Mouse (Mus musculus) kidney, postnatal 0 days (tissue): Measurements from ENCODE around the gene St7. TPM values are rescaled to one million over a fixed set of nuclear protein-coding genes. Genes with fewer than 3 reads are reported as not detected.

Source experiments
- ATAC-seq: fragments of 200-750 bp; cut with Nextera tagmentation; replicated peaks from 2 replicates; pipeline ENCODE4 v1.8.0; 2017; ENCODE audit warnings: low read depth, moderate number of reproducible peaks, moderate TSS enrichment, moderate library complexity; ENCODE audit not compliant: low FRiP score
- DNase-seq: peaks from one replicate; pipeline ENCODE4 v3.0.0-alpha.2; 2016; ENCODE audit warnings: low spot score
- H3K27ac ChIP-seq: fragments of 300-500 bp; sonication (generic); 2 replicates; pipeline ENCODE4 v1.5.1; 2014; ENCODE audit warnings: mild to moderate bottlenecking
- H3K27me3 ChIP-seq: fragments of 300-500 bp; sonication (generic); 2 replicates; pipeline ENCODE4 v1.6.1; 2014; ENCODE audit warnings: low read length, mixed read lengths; ENCODE audit not compliant: insufficient read depth
- H3K36me3 ChIP-seq: fragments of 300-500 bp; sonication (generic); 2 replicates; pipeline ENCODE4 v1.6.1; 2014; ENCODE audit warnings: low read length, mixed read lengths; ENCODE audit not compliant: insufficient read depth
- H3K4me1 ChIP-seq: fragments of 300-500 bp; sonication (generic); replicated peaks from 2 replicates; pipeline ENCODE4 v1.6.1; 2014; ENCODE audit warnings: antibody characterized with exemption, low read length, mixed read lengths; ENCODE audit not compliant: insufficient read depth
- H3K4me2 ChIP-seq: fragments of 300-500 bp; sonication (generic); 2 replicates; pipeline ENCODE4 v1.6.1; 2014; ENCODE audit warnings: mild to moderate bottlenecking, low read length, moderate library complexity, mixed read lengths
- H3K4me3 ChIP-seq: fragments of 300-500 bp; sonication (generic); replicated peaks from 2 replicates; pipeline ENCODE4 v1.5.1; 2014; ENCODE audit warnings: low read depth, low read length
- H3K9ac ChIP-seq: fragments of 300-500 bp; sonication (generic); 2 replicates; pipeline ENCODE4 v1.6.1; 2014; ENCODE audit warnings: low read depth, low read length
- H3K9me3 ChIP-seq: fragments of 300-500 bp; sonication (generic); replicated peaks from 2 replicates; pipeline ENCODE4 v1.6.1; 2016; ENCODE audit warnings: low read length, inconsistent platforms, mixed read lengths
- CTCF ChIP-seq: IDR thresholded peaks from 2 replicates; pipeline ENCODE4 v1.5.1; 2016; ENCODE audit warnings: antibody characterized with exemption, low read depth, mild to moderate bottlenecking, moderate library complexity
- WGBS: fragments of 180-500 bp; shearing (Covaris S2); extraction: QIAGEN DNeasy Blood & Tissue Kit; methylation state at CpG from one replicate; pipeline ENCODE4 v1.1.7; 2014; 5-methylcytosine and 5-hydroxymethylcytosine counted together
- polyA plus RNA-seq: library from polyadenylated mRNA; unstranded; fragments of >200 nt; fragmentation: Nextera tagmentation; extraction: Ambion mirVana; gene quantifications from 2 replicates; pipeline ENCODE4 v1.2.1, GENCODE M21; 2015

Gene St7
- polyA plus RNA-seq, 1 experiment from 2014 or later, result 18.4 TPM

DNA sequence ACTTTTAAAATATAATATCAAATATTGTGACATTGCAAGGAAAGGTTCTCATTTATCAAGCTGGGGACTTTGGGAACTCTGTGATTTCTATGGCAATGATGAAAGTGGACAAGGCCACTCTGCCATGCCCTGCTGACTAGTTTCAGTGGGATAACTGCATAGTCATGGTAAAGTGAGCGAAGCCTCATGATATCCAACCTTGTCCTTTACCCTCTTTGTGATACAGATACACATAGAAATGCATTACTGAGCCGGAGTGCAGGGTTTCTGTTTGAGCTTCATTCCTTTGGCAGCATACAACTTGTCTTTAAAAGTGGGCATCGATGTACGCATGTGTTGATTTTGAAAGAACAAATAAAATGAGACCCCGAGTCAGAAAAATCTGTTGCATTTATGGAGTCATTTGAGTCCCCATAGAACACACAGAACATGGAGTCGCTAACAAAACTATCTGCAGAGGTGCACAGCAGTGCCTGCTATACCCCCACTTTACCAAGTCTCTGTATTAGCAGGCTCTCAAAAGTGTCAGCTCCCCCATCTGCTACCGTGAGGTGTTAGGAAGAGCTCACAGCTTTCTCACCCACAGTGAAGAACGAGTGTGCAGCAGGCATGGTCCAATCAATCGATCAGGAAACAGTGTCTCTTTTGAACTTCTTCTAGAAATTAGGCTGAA, 77.4 kb downstream of the St7 start:
- TF ChIP-seq CTCF, result no peak

DNA sequence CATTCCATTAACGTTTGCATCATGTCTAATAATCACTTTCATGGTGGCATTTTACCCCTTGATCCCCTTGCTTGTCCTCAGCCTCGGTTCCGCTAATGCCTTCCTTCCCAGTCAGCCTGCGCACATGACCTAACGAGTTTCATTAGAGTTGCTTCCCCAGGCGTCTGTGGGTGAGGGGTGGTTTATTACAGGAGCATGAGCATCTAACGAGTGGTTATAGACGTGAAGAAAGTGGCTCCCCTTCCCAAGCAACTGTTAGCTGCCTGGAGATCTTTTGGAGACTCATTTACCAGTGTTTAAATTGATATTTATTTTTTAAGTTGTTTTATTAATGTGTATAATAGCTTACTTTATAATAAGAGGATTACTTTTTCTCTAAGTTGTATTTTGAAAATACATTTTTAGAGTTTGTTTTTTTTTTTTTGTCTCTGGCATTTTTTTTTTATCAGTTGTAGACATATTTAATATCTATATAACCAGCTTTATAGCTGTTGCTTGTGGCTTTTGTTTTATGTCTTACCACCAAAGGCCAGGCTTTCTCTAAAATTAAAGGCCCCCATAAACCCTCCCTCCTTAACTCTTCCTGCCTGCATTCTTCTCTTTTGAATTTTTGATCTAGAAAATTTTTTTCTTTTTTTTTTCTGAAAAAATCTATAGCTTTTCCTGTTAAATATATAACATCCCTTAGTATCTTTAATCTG, 78.1 kb downstream of the St7 start:
- 32% methylated on average over 8 of the region's 8 CpGs for WGBS
- Histone ChIP-seq H3K27ac (no peak overlapping the region), H3K4me1 (0 out of 2 replicates have a peak, but pooled peaks cover 5% of the 10 kb centered on the region), H3K36me3 (no peaks in the 10 kb centered on the region), H3K4me2 (no peak overlapping the region), H3K27me3 (no peaks in the 10 kb centered on the region), H3K9me3 (no peaks in the 10 kb centered on the region), H3K4me3 (no peak overlapping the region), H3K9ac (no peak overlapping the region)
- TF ChIP-seq CTCF, result no peak
- ATAC-seq, result no peak
- DNase-seq, result no peak

More for the DNA sequence above, 77.4 kb downstream of the St7 start:
- Histone ChIP-seq H3K27ac (no peak overlapping the region), H3K36me3 (no peaks in the 10 kb centered on the region), H3K9me3 (no peaks in the 10 kb centered on the region), H3K4me2 (no peak overlapping the region), H3K9ac (no peak overlapping the region), H3K27me3 (no peaks in the 10 kb centered on the region), H3K4me3 (no peak overlapping the region), H3K4me1 (0 out of 2 replicates have a peak, but pooled peaks cover 5% of the 10 kb centered on the region)
- 64% methylated on average over 9 of the region's 9 CpGs for WGBS
- ATAC-seq (no peak), DNase-seq (no peak)

DNA sequence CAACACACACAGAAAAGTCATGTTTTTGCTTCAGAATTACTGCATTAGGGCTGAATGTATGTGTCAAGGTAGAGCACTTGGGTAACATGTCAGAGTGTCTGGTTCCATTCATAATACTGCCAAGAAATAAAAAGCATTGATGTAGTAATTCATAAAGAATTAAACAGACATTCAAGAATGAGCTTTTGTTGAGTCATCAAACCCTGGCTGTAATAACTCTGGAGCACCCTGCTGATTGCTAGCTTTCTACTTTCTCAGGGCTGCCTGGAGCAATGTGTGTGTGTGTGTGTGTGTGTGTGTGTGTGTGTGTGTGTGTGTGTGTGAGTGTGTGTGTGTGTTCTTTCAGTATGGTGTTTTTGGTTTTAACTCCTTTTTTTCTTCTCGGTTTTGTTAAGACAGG, 78.7 kb downstream of the St7 start:
- no peak for DNase-seq
- WGBS, result 67% methylated on average over 1 of the region's 1 CpGs

DNA sequence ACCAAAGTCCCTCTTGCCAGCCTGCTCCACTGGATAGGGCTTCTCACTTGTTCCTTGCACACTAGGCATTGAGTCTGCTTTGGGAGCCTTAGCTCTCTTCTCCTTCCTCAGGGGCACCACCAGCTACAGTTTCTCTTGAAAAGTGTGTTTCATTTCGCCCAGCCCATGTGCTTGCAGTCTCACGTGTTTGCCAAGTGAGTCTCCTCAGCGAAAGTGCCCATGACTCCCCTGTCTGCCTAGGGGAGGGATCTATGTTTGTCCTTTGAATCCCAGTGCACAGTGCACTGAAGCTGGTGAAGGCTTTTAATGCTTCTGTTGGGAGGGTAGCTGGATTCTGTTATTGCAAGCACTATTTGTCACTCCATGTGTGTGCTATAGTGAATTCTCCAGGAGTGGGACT, 79.8 kb downstream of the St7 start:
- TF ChIP-seq CTCF, result no peak
- no peak overlapping the region for H3K27ac ChIP-seq
- no peak overlapping the region for H3K4me2 ChIP-seq
- no peak overlapping the region for H3K9ac ChIP-seq
- ATAC-seq (peak; percentile 82), DNase-seq (no peak)
- no peaks in the 10 kb centered on the region for H3K27me3 ChIP-seq
- H3K4me1 ChIP-seq, result 0 out of 2 replicates have a peak, but pooled peaks cover 5% of the 10 kb centered on the region
- H3K9me3 ChIP-seq, result no peaks in the 10 kb centered on the region
- no peaks in the 10 kb centered on the region for H3K36me3 ChIP-seq
- 70% methylated on average over 3 of the region's 3 CpGs for WGBS
- no peak overlapping the region for H3K4me3 ChIP-seq

More for the DNA sequence above, 78.7 kb downstream of the St7 start:
- no peak for ATAC-seq
- H3K4me1 ChIP-seq, result 0 out of 2 replicates have a peak, but pooled peaks cover 5% of the 10 kb centered on the region
- H3K4me3 ChIP-seq, result no peak overlapping the region
- H3K27ac ChIP-seq, result no peak overlapping the region
- no peak overlapping the region for H3K9ac ChIP-seq
- TF ChIP-seq CTCF, result no peak
- H3K27me3 ChIP-seq, result no peaks in the 10 kb centered on the region
- H3K36me3 ChIP-seq, result no peaks in the 10 kb centered on the region
- H3K9me3 ChIP-seq, result no peaks in the 10 kb centered on the region
- H3K4me2 ChIP-seq, result no peak overlapping the region

DNA sequence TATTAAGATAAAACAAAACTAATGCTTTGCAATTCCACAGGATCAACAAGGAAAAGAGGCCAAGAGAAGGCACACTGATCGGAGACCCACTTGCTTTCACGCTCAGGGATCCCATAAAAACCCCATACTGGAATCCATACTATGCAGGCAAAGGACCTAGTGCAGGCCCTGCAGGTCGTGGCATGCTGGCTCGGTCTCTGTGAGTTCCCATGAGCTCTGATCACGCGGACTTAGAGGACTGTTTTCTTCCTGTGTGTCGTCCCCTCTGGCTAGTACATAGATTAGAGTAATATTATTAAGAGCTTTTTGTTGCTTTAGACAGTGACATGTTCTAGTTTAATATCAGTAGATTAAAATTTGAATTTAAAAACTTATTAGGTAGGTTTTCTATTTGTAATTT, 83.3 kb downstream of the St7 start:
- no peaks in the 10 kb centered on the region for H3K27me3 ChIP-seq
- ATAC-seq (no peak), DNase-seq (no peak)
- H3K4me3 ChIP-seq, result no peak overlapping the region
- H3K4me1 ChIP-seq, result 0 out of 2 replicates have a peak, but pooled peaks cover 5% of the 10 kb centered on the region
- H3K36me3 ChIP-seq, result no peaks in the 10 kb centered on the region
- H3K9me3 ChIP-seq, result no peaks in the 10 kb centered on the region
- no peak for TF ChIP-seq CTCF
- H3K4me2 ChIP-seq, result no peak overlapping the region
- 62% methylated on average over 7 of the region's 7 CpGs for WGBS
- H3K27ac ChIP-seq, result no peak overlapping the region
- H3K9ac ChIP-seq, result no peak overlapping the region

DNA sequence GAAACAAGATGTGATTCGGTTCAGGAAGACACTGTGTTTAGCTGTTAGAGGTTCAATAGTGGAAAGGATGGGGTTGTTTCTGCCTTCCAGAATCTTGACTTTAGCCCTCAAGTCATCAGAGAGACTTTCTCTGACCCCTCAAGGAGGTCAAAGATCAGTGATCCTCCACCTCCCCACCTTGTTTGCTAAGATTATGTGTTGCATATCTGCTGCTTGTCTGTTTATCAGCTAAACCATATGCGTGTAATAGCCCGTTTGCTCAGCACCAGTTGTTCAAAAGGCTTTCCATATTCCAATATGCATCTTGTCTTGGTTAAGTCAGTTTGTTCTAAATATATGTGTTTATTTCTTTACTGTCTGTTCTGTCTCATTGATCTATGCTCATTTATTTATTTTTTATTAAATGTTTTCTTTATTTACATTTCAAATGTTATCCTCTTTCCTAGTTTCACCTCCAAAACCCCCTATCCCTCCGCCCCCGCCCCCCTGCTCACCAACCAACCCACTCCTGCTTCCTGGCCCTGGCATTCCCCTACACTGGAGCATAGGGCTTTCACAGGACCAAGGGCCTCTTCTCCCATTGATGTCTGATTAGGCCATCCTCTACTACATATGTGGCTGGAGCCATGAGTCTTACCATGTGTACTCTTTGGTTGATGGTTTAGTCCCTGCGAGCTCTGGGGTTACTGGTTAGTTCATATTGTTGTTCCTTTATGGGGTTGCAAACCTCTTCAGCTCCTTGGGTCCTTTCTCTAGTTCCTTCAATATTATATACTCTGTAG, 84.5 kb downstream of the St7 start:
- Histone ChIP-seq H3K27ac (no peak overlapping the region), H3K9me3 (no peaks in the 10 kb centered on the region), H3K36me3 (no peaks in the 10 kb centered on the region), H3K4me2 (no peak overlapping the region), H3K4me3 (no peak overlapping the region), H3K4me1 (0 out of 2 replicates have a peak, but pooled peaks cover 3% of the 10 kb centered on the region), H3K27me3 (no peaks in the 10 kb centered on the region), H3K9ac (no peak overlapping the region)
- no peak for TF ChIP-seq CTCF
- ATAC-seq, result no peak
- 95% methylated on average over 6 of the region's 6 CpGs for WGBS
- no peak for DNase-seq
